ENCODE assay signal across 8 mouse cellular contexts in the genomic region with DNA sequence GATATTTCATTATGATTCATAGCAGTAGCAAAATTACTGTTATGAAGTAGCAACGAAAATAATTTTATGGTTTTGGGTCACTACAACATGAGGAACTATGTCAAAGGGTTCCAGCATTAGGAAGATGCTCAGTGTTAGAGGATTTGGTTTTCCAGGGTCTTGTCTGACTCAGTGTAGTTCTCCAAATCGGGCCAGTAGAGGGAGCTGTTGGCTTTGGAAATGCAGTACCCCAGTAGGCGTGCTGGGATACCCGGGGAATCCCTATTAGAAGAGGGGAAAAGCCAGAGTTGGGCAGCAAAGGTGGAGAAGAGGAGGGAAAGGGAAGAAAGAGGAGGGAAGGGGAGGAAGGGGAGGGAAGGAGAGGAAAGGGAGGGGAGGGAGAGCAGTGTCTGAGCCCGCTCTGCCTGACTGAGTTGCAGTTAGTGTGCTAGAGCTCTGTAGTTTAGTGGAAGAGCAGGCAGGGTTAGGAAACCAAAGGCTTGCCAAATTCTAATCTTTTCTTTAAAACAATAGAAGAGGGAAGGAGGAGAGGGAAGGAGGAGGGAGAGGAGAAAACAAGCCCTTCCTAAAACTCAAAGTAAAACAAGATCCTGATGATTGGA. TPM values are rescaled to one million over a fixed set of nuclear protein-coding genes. Genes with fewer than 3 reads are reported as not detected.
DNase-seq lines count a peak whose midpoint lies in the region; ATAC-seq lines count a peak whose summit lies in the region.

No protein-coding gene starts in this region.

- WGBS in embryonic facial prominence, embryonic 12.5 days: 5% methylated on average over 5 of the region's 5 CpGs
- 3% methylated on average over 5 of the region's 5 CpGs for WGBS in limb, embryonic 13.5 days
- WGBS in stomach, embryonic 14.5 days: 8% methylated on average over 5 of the region's 5 CpGs

- H3K27me3 ChIP-seq in embryonic facial prominence, embryonic 12.5 days: no peaks in the 10 kb centered on the region
- H3K27me3 ChIP-seq in limb, embryonic 13.5 days: no peaks in the 10 kb centered on the region
- no peaks in the 10 kb centered on the region for H3K27me3 ChIP-seq in stomach, embryonic 14.5 days (ENCODE audit: control insufficient read depth, insufficient read depth, low read length)

- no peak overlapping the region for H3K4me2 ChIP-seq in embryonic facial prominence, embryonic 12.5 days (replicated peaks)
- no peak overlapping the region for H3K4me2 ChIP-seq in limb, embryonic 13.5 days (replicated peaks)
- H3K4me2 ChIP-seq in stomach, embryonic 14.5 days (replicated peaks; ENCODE audit: low read depth, low read length): no peak overlapping the region

- H3K4me1 ChIP-seq in embryonic facial prominence, embryonic 12.5 days: peaks cover 14% of the 10 kb centered on the region
- H3K4me1 ChIP-seq in limb, embryonic 13.5 days: peaks cover 22% of the 10 kb centered on the region
- H3K4me1 ChIP-seq in stomach, embryonic 14.5 days (ENCODE audit: control insufficient read depth, insufficient read depth, low read length): no peaks in the 10 kb centered on the region; the same call in 1 of the 2 replicates

- no peaks in the 10 kb centered on the region for H3K36me3 ChIP-seq in embryonic facial prominence, embryonic 12.5 days
- no peaks in the 10 kb centered on the region for H3K36me3 ChIP-seq in limb, embryonic 13.5 days
- no peaks in the 10 kb centered on the region for H3K36me3 ChIP-seq in stomach, embryonic 14.5 days (ENCODE audit: control insufficient read depth, insufficient read depth, low read length)

- peak; percentile 55 for DNase-seq in 3134 (ENCODE audit: extremely low read depth, insufficient read length, low spot score)
- DNase-seq in adrenal gland, postnatal 25 days: peak; percentile 80
- DNase-seq in heart, adult 9 months (ENCODE audit: low spot score in 2 of 2): peak; percentile 61 to 79
- DNase-seq in kidney, adult 9 months: peak; percentile 86
- peak; percentile 63 for DNase-seq in naive thymus-derived CD4-positive, alpha-beta T cell, adult 2 months (ENCODE audit: low read depth)

- no peaks in the 10 kb centered on the region for H3K9me3 ChIP-seq in embryonic facial prominence, embryonic 12.5 days
- H3K9me3 ChIP-seq in limb, embryonic 13.5 days: no peaks in the 10 kb centered on the region
- H3K9me3 ChIP-seq in stomach, embryonic 14.5 days (ENCODE audit: control insufficient read depth, low read depth, low read length): no peaks in the 10 kb centered on the region

- no peak overlapping the region for H3K9ac ChIP-seq in embryonic facial prominence, embryonic 12.5 days
- no peak overlapping the region for H3K9ac ChIP-seq in limb, embryonic 13.5 days
- H3K9ac ChIP-seq in stomach, embryonic 14.5 days (replicated peaks; ENCODE audit: low read depth, low read length): no peak overlapping the region

- H3K27ac ChIP-seq in embryonic facial prominence, embryonic 12.5 days: no peak overlapping the region
- no peak overlapping the region for H3K27ac ChIP-seq in limb, embryonic 13.5 days
- no peak overlapping the region for H3K27ac ChIP-seq in stomach, embryonic 14.5 days (ENCODE audit: low read length)

- no peak overlapping the region for H3K4me3 ChIP-seq in embryonic facial prominence, embryonic 12.5 days
- H3K4me3 ChIP-seq in limb, embryonic 13.5 days: no peak overlapping the region
- H3K4me3 ChIP-seq in stomach, embryonic 14.5 days (ENCODE audit: low read depth, low read length): no peak overlapping the region

- ATAC-seq in embryonic facial prominence, embryonic 12.5 days (ENCODE audit: insufficient number of reproducible peaks, insufficient read depth, low FRiP score, low TSS enrichment): peak; percentile 65
- ATAC-seq in limb, embryonic 13.5 days (ENCODE audit: low FRiP score, low read depth): peak; percentile 79
- peak; percentile 73; the same call in 1 of the 2 replicates for ATAC-seq in stomach, embryonic 14.5 days (ENCODE audit: insufficient number of reproducible peaks, insufficient read depth, low FRiP score, low read depth)

RNA-seq across cellular contexts. Expression of a gene that starts 51.8 kb away (rescaled TPM):
- total RNA-seq in adrenal gland, postnatal 25 days (2021): 0.82 and 1.5 TPM in 2 replicates
- polyA plus RNA-seq in embryonic facial prominence, embryonic 12.5 days (2016; fragmentation: Nextera tagmentation; extraction: Ambion mirVana): 0.55 and 0.74 TPM in 2 replicates
- polyA plus RNA-seq in limb, embryonic 13.5 days (2015; fragmentation: Nextera tagmentation; extraction: Ambion mirVana): 0.43 and 0.50 TPM in 2 replicates
- polyA plus RNA-seq in stomach, embryonic 14.5 days (2014; fragmentation: Nextera tagmentation; extraction: Ambion mirVana): 0.28 and 0.58 TPM in 2 replicates
